7 mouse cellular contexts compared by ENCODE assay signal in the genomic region with DNA sequence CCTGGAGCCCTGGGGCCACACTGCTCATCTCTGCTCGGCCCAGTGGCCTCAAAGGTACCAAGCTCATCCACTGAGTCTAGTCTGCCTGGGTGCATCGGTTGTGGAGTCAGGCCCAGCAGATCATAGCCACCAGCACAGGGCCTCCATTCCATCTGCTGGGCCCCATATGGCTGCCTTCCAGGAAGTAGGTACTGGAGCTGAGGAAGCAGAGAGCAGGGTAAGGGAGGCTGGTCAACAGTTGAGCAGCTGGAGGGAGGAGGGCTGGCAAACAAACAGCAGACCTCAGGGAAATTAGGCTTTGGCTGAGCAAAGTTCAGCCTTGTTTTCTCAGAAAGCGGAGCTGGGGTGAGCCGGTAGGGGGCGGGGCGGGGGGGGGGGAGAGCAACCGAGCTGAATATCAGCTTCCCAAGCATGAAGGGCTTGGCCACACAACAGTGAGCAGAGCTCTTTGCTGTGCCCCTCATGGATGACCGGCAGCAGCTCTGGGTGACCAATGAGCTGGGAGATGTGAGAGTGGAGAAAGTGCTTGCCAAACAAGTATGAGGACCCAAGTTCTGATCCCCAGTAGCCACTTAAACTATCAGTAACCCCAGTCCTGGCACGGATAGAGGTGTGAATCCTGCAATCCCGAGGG.
DNase-seq lines count a peak whose midpoint lies in the region; ATAC-seq lines count a peak whose summit lies in the region.

No protein-coding gene starts in this region.

- no peaks in the 10 kb centered on the region for H3K9me3 ChIP-seq in lung, embryonic 16.5 days (ENCODE audit: control insufficient read depth, low read length)

- no peak overlapping the region for H3K4me2 ChIP-seq in lung, embryonic 16.5 days (ENCODE audit: low read depth, low read length)

- H3K4me1 ChIP-seq in lung, embryonic 16.5 days (replicated peaks; ENCODE audit: control insufficient read depth, insufficient read depth, low read length) = peaks cover 44% of the 10 kb centered on the region

- H3K4me3 ChIP-seq in lung, embryonic 16.5 days (ENCODE audit: low read length) = no peak overlapping the region

- H3K36me3 ChIP-seq in lung, embryonic 16.5 days (ENCODE audit: control insufficient read depth, insufficient read depth, low read length) = no peaks in the 10 kb centered on the region

- H3K9ac ChIP-seq in lung, embryonic 16.5 days (ENCODE audit: low read length) = peak overlapping the region; percentile 6

- H3K27ac ChIP-seq in lung, embryonic 16.5 days (ENCODE audit: low read length) = peak overlapping the region; percentile 96

- intact Hi-C loops in gastrocnemius, postnatal 14 days (cut with DNase I; ENCODE audit: low total_unique reads) = no loop called here

- WGBS in lung, embryonic 16.5 days = 27% methylated on average over 9 of the region's 10 CpGs

- ATAC-seq in lung, embryonic 16.5 days (ENCODE audit: low read depth) = peak; percentile 6; the same call in 1 of the 2 replicates

- peak; percentile 77 for DNase-seq in MN1 (ENCODE audit: low spot score)
- DNase-seq in brain, adult 2 months (ENCODE audit: low read depth, low spot score) = peak; percentile 60
- DNase-seq in gastrocnemius, postnatal 14 days = peak; percentile 63
- peak; percentile 90 for DNase-seq in kidney, adult 11 months
- DNase-seq in skeletal muscle tissue, adult 2 months (ENCODE audit: low read depth, low spot score) = peak; percentile 76
- DNase-seq in natural killer cell, adult 2 months (ENCODE audit: low spot score in 2 of 2) = no peak

- H3K27me3 ChIP-seq in lung, embryonic 16.5 days (ENCODE audit: control insufficient read depth, insufficient read depth, low read depth, low read length) = no peaks in the 10 kb centered on the region

Comparison
In these comparisons a context has a peak if more than half of its experiments do, and no peak if none do; other contexts are left out.
1. DNase-seq: peak in MN1 (single experiment), brain, adult 2 months (single experiment), gastrocnemius, postnatal 14 days (single experiment), kidney, adult 11 months (single experiment) and skeletal muscle tissue, adult 2 months (single experiment); none in natural killer cell, adult 2 months (0 of 2).